10 mouse cellular contexts compared by ENCODE assay signal in the genomic region with DNA sequence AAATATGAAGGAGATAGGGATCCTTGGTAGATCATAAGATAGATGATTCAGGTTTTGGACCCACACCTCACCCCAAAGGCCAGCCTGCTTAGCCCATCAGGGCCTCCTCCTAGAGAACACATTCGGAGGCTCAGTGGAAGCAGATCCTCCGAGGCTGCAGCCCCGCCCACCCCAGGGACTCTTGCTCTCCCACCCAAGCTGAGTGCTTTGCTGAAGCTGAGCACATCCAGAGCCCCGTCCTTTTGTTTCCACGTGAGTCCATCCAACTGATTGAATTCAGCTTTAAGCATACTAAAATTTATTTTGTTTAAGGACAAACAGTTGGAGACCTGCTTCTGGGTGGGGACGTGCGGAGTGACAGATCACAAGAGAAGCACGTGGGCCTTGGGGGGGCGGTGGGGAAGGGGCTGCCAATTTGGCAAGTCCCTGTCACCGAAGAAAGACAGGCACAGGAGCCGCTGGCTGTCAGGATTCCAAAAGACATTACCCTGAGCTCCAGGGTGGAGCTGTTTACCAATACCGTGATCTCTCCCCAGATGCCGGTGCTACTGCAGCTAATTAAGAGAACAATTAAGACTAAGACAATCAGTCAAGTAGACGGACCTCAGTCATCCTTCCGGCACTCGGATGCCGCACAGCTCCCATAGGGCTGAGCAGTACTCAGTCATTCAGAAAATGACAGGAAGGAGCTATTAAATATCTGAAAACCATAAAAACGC.
A peak's percentile ranks its signal among the peaks of the same experiment; 100 is the strongest.
DNase-seq lines count a peak whose midpoint lies in the region; ATAC-seq and TF ChIP-seq lines count a peak whose summit lies in the region.
"Had no signal": no experiment of that assay in that cellular context is flagged by ENCODE, and none has a peak within 500 bp of the region (broad histone marks: within the 10 kb centered on the region; RNA-seq: fewer than 3 reads in every experiment).

No protein-coding gene starts in this region.

- H3K4me2 ChIP-seq in heart, embryonic 12.5 days, result peak overlapping the region; percentile 62
- H3K4me2 ChIP-seq in forebrain, postnatal 0 days (ENCODE audit: low read depth), result peak overlapping the region; percentile 48
- peak overlapping the region; percentile 39 for H3K4me2 ChIP-seq in midbrain, embryonic 12.5 days (replicated peaks)

- H3K4me3 ChIP-seq in heart, embryonic 12.5 days, result peak overlapping the region; percentile 29
- H3K4me3 ChIP-seq in forebrain, postnatal 0 days (ENCODE audit: low read depth, low read length), result peak overlapping the region; percentile 29
- peak overlapping the region; percentile 17 for H3K4me3 ChIP-seq in midbrain, embryonic 12.5 days
- H3K4me3 ChIP-seq: myocyte had no signal

- H3K9ac ChIP-seq in heart, embryonic 12.5 days, result no peak overlapping the region
- H3K9ac ChIP-seq in forebrain, postnatal 0 days, result peak overlapping the region; percentile 25
- H3K9ac ChIP-seq in midbrain, embryonic 12.5 days (replicated peaks), result 0 out of 2 replicates have a peak overlapping the region, but pooled peaks have one; percentile 15

- H3K27ac ChIP-seq in heart, embryonic 12.5 days (ENCODE audit: poor library complexity, severe bottlenecking), result no peak overlapping the region
- no peak overlapping the region for H3K27ac ChIP-seq in forebrain, postnatal 0 days (ENCODE audit: low read depth, low read length)
- no peak overlapping the region for H3K27ac ChIP-seq in midbrain, embryonic 12.5 days (replicated peaks)

- intact Hi-C loops in heart, postnatal 10 days (cut with DNase I), result no loop called here

- no peaks in the 10 kb centered on the region for H3K36me3 ChIP-seq in heart, embryonic 12.5 days
- H3K36me3 ChIP-seq in forebrain, postnatal 0 days (ENCODE audit: insufficient read depth), result no peaks in the 10 kb centered on the region
- no peaks in the 10 kb centered on the region for H3K36me3 ChIP-seq in midbrain, embryonic 12.5 days

- no peak for DNase-seq in heart, postnatal 10 days
- DNase-seq in ZHBTc4 (ENCODE audit: low read depth, low spot score), result peak; percentile 35
- DNase-seq in forebrain, postnatal 0 days, result peak; percentile 25
- no peak for DNase-seq in layer of hippocampus, postnatal 25 days (ENCODE audit: extremely low spot score in 1 of 2, low spot score in 1 of 2)
- no peak for DNase-seq in urinary bladder, postnatal 36 days (ENCODE audit: low spot score in 2 of 2)
- no peak for DNase-seq in adrenal gland, postnatal 4 days (ENCODE audit: low spot score in 2 of 2)
- DNase-seq: adrenal gland, postnatal 36 days had no signal

- H3K4me1 ChIP-seq in heart, embryonic 12.5 days (replicated peaks), result no peaks in the 10 kb centered on the region
- H3K4me1 ChIP-seq in forebrain, postnatal 0 days (ENCODE audit: insufficient read depth), result no peaks in the 10 kb centered on the region
- peaks cover 9% of the 10 kb centered on the region; the same call in 1 of the 2 replicates for H3K4me1 ChIP-seq in midbrain, embryonic 12.5 days

- no peak for TF ChIP-seq CTCF in forebrain, postnatal 0 days (IDR thresholded peaks at IDR 0.05; ENCODE audit: low read depth)

- no peaks in the 10 kb centered on the region for H3K9me3 ChIP-seq in heart, embryonic 12.5 days (replicated peaks)
- no peaks in the 10 kb centered on the region for H3K9me3 ChIP-seq in forebrain, postnatal 0 days (ENCODE audit: low read length)
- no peaks in the 10 kb centered on the region for H3K9me3 ChIP-seq in midbrain, embryonic 12.5 days

- no peaks in the 10 kb centered on the region for H3K27me3 ChIP-seq in heart, embryonic 12.5 days (replicated peaks)
- H3K27me3 ChIP-seq in forebrain, postnatal 0 days (ENCODE audit: insufficient read depth, low read length), result no peaks in the 10 kb centered on the region
- H3K27me3 ChIP-seq in midbrain, embryonic 12.5 days, result no peaks in the 10 kb centered on the region

- ATAC-seq in heart, embryonic 12.5 days (ENCODE audit: insufficient number of reproducible peaks, low FRiP score), result no peak
- ATAC-seq in forebrain, postnatal 0 days, result peak; percentile 64
- ATAC-seq in midbrain, embryonic 12.5 days (ENCODE audit: low FRiP score, low read depth), result no peak; the same call in 1 of the 2 replicates

- WGBS in heart, embryonic 12.5 days, result 33% methylated on average over 18 of the region's 18 CpGs
- WGBS in forebrain, postnatal 0 days, result 16% methylated on average over 18 of the region's 18 CpGs
- WGBS in midbrain, embryonic 12.5 days, result 38% methylated on average over 18 of the region's 18 CpGs

Comparison
In these comparisons a context has a peak if more than half of its experiments do, and no peak if none do; other contexts are left out.
1. DNase-seq: peak in ZHBTc4 (single experiment) and forebrain, postnatal 0 days (single experiment); none in heart, postnatal 10 days (0 of 2), layer of hippocampus, postnatal 25 days (0 of 2), urinary bladder, postnatal 36 days (0 of 2) and adrenal gland, postnatal 4 days (0 of 2).
2. Peak in every context shown above with its lines, with median percentiles within 50 percentile points of each other: H3K4me2 ChIP-seq and H3K4me3 ChIP-seq.